Mouse (Mus musculus) heart, adult 2 months (tissue): ENCODE data around the gene 9930104L06Rik. TPM values are rescaled to one million over a fixed set of nuclear protein-coding genes. Genes with fewer than 3 reads are reported as not detected.

Experiments
- DNase-seq, 2 experiments: peaks; one replicate each; pipeline ENCODE4 v3.0.0; 2021
- H3K27ac ChIP-seq: fragments of 200-600 bp; 2 replicates; pipeline ENCODE4 v1.8.1; 2022
- H3K27me3 ChIP-seq: fragments of 200-500 bp; 2 replicates; pipeline ENCODE4 v1.6.1; 2012; ENCODE audit warnings: mild to moderate bottlenecking, low read length, inconsistent platforms, mixed read lengths; ENCODE audit not compliant: control insufficient read depth, insufficient read depth
- H3K36me3 ChIP-seq: fragments of 200-500 bp; 2 replicates; pipeline ENCODE4 v1.6.1; 2012; ENCODE audit warnings: low read length, inconsistent platforms; ENCODE audit not compliant: control insufficient read depth, insufficient read depth
- H3K4me1 ChIP-seq: fragments of 200-500 bp; 2 replicates; pipeline ENCODE4 v1.6.1; 2011; ENCODE audit warnings: low read length; ENCODE audit not compliant: control insufficient read depth, insufficient read depth
- H3K4me3 ChIP-seq: fragments of 200-600 bp; 2 replicates; pipeline ENCODE4 v1.8.1; 2022
- H3K79me2 ChIP-seq: fragments of 200-500 bp; replicated peaks from 2 replicates; pipeline ENCODE4 v1.6.1; 2012; ENCODE audit warnings: mild to moderate bottlenecking, inconsistent platforms, low read length, moderate library complexity, mixed read lengths; ENCODE audit not compliant: control insufficient read depth, insufficient read depth
- H3K9ac ChIP-seq: fragments of 200-500 bp; 2 replicates; pipeline ENCODE4 v1.6.1; 2012; ENCODE audit warnings: low read depth, mild to moderate bottlenecking, control low read depth, inconsistent platforms, low read length, mixed read lengths
- CTCF ChIP-seq: fragments of 200-600 bp; IDR thresholded peaks from 2 replicates; pipeline ENCODE4 v1.8.1; 2022; ENCODE audit warnings: antibody characterized with exemption, mild to moderate bottlenecking, moderate library complexity
- EP300 ChIP-seq: fragments of 200-500 bp; IDR thresholded peaks from 2 replicates; pipeline ENCODE4 v1.6.1; 2011; ENCODE audit warnings: low read depth, low read length, control low read depth; ENCODE audit not compliant: insufficient read depth
- POLR2A ChIP-seq: fragments of 200-500 bp; IDR thresholded peaks from 2 replicates; pipeline ENCODE4 v1.6.1; 2011; ENCODE audit warnings: mild to moderate bottlenecking, low read depth, low read length, control low read depth; ENCODE audit not compliant: insufficient read depth
- WGBS: fragments of 180-500 bp; shearing (Covaris S2); methylation state at CpG from one replicate; pipeline ENCODE4 v1.1.7; 2018; 5-methylcytosine and 5-hydroxymethylcytosine counted together
- intact Hi-C: fragments of 180-260 bp; cut with DNase I; formaldehyde crosslinking; loops from one replicate; pipeline ENCODE4 v1.15.1; 2025
- long read RNA-seq: library from polyadenylated mRNA; stranded (forward); transcript quantifications from one replicate; pipeline ENCODE4 v2.0.0, GENCODE M21; 2021
- polyA plus RNA-seq: library from polyadenylated mRNA; depleted of rRNA; stranded (reverse); fragments of >200 nt; gene quantifications from 2 replicates; pipeline ENCODE4 v1.2.3, GENCODE M21; 2012; rRNA removed
- total RNA-seq, 2 experiments: library from RNA; stranded (reverse); gene quantifications; 2 replicates each; pipeline ENCODE4 v1.2.3; 2021

The 9930104L06Rik gene
- total RNA-seq: 1 to 10 TPM; 6.1 to 8.4 TPM
- 5.9 and 7.5 TPM in 2 replicates for polyA plus RNA-seq
- long read RNA-seq, partial matches to known transcripts: 0 of 1 reads
- long read RNA-seq, other reads (novel, unspliced or antisense): 0 of 1 reads

DNA sequence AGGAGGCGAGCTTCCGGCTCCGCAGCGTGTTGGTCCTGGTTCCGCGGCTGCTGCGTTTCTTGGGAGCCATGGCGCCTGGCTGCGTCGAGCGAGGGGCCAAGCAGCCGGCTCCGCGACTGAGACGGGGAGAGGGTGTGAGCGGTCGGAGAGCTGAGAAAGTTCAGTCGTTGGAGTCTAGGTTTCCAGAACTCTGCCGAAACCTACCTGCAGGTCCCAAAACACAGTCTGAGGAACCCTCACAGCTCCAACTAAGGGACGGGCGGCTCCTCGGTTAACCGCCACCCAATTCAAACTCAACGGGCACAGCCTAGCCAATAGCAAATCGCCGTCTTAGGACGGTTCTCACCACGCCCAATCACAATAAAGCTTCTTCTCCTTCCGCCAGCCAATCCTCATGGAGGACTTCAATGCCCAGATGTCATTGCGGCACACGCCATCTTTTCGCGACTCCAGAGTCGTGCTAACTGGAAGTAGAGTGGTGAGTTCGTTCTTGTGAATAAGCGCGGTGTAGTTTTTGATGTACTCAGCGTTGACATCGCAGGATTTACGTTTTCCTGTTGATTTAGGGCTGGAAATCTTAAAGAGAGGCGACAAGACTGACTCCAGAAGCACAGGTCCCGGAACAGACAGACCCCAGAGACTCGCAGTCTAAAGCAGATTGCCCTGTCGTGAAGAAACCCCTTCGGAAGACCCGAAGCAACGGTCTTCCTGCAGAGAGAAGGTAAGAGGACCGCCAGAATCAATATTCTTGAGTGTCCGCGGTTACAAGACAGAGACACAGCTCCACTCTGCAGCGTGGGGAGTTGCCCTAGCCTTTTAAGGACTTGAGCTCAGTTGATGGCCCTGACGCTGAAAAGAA lies at the start of gene 9930104L06Rik:
9930104L06Rik (plus strand) TSS at position 436 of the 859 bp plus-strand sequence.
- Histone ChIP-seq H3K4me3 (peak within 1 kb of the TSS; percentile 92), H3K9ac (peak within 1 kb of the TSS; percentile 56), H3K79me2 (no peaks in the 10 kb centered on the region), H3K4me1 (no peaks in the 10 kb centered on the region), H3K27ac (peak within 1 kb of the TSS; percentile 70), H3K36me3 (no peaks in the 10 kb centered on the region; the same call in 1 of the 2 replicates), H3K27me3 (no peaks in the 10 kb centered on the region)
- TF ChIP-seq EP300 (0 out of 2 replicates have a peak, but pooled peaks have one; percentile 33), POLR2A (peak; percentile 86), CTCF (0 out of 2 replicates have a peak, but pooled peaks have one; percentile 4)
- WGBS: under 1% methylated on average over 52 of the region's 52 CpGs
- intact Hi-C loops: loop anchor here (2.0 to 5.0 kb wide), 3 partner anchors 85 to 135 kb away; partner anchors contain the start of genes 1110065P20Rik, Mtf1, Snip1 and Yrdc
- peak; percentile 95 for DNase-seq

DNA sequence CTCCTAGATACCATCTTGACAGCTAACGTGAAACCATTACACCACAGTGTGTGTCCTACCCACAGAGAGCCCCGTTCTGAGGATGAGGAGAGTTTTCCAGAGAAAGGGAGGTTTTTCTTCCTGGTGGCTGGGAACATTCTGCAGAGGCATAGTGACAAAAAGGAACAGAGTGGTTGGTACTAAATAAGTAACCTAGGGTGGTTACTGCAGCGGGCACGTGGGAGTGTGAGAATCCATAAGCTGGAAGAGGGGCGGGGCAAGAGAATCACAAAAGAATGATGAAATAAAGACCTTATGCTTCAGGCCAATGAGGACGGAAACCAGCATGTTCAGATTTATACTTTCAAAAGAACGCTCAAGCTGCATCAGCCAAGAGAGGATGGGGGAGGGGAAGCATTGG lies 48.1 kb upstream of the 9930104L06Rik start:
- DNase-seq: no peak
- H3K27me3 ChIP-seq: peaks cover 8% of the 10 kb centered on the region
- TF ChIP-seq EP300 (no peak), CTCF (no peak), POLR2A (no peak)

DNA sequence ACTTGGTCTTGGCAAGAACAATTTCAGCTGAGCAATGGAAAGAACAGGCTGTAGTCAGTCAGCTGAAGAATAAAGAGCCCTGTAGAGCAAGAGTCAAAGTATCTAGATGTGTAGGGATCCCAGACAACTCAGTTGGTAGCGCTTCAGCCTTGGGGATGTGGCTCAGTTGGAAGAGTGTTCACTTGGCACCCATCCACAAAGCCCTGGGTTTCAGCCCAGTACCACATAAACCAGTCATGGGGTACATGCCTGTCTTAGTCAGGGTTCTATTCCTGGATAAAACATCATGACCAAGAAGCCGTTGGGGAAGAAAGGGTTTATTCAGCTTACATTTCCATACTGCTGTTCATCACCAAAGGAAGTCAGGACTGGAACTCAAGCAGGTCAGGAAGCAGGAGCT lies 46.9 kb upstream of the 9930104L06Rik start:
- DNase-seq: no peak
- H3K4me3 ChIP-seq: no peak overlapping the region
- no peak overlapping the region for H3K9ac ChIP-seq
- intact Hi-C loops: no loop called here
- no peaks in the 10 kb centered on the region for H3K36me3 ChIP-seq
- TF ChIP-seq EP300 (no peak), POLR2A (no peak), CTCF (no peak)
- peaks cover 14% of the 10 kb centered on the region for H3K27me3 ChIP-seq
- WGBS: 79% methylated on average over 2 of the region's 2 CpGs
- no peak overlapping the region for H3K27ac ChIP-seq
- H3K79me2 ChIP-seq: no peaks in the 10 kb centered on the region
- no peaks in the 10 kb centered on the region for H3K4me1 ChIP-seq

More for the DNA sequence above, 48.1 kb upstream of the 9930104L06Rik start:
- Histone ChIP-seq H3K4me3 (no peak overlapping the region), H3K27ac (no peak overlapping the region), H3K36me3 (no peaks in the 10 kb centered on the region), H3K4me1 (no peaks in the 10 kb centered on the region), H3K9ac (no peak overlapping the region), H3K79me2 (no peaks in the 10 kb centered on the region)
- 61% methylated on average over 7 of the region's 7 CpGs for WGBS
- intact Hi-C loops: no loop called here

DNA sequence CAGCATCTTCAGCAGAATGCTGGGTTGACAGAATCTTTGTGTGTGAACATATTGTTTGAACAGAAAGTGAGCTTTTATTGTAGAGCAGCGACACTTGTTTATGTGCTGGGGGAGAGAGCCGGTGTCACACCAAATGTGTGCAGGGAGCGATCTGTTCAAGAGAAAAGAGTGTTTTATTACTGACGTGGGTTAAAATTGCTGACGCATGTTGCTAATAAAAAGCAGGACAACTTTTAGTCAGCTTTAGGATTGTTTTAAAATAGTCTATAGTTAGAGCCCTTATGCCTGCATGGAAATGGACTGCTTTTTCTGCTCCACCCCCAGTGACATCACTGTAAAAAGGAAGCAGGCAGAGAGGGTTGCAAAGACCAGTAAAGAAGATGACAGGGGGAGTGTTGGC lies 46.0 kb upstream of the 9930104L06Rik start:
- Histone ChIP-seq H3K9ac (no peak overlapping the region), H3K79me2 (no peaks in the 10 kb centered on the region), H3K4me3 (no peak overlapping the region), H3K27ac (no peak overlapping the region), H3K27me3 (peaks cover 15% of the 10 kb centered on the region), H3K4me1 (no peaks in the 10 kb centered on the region), H3K36me3 (no peaks in the 10 kb centered on the region)
- 79% methylated on average over 5 of the region's 5 CpGs for WGBS
- TF ChIP-seq CTCF (no peak), POLR2A (no peak), EP300 (no peak)
- intact Hi-C loops: no loop called here
- no peak for DNase-seq

DNA sequence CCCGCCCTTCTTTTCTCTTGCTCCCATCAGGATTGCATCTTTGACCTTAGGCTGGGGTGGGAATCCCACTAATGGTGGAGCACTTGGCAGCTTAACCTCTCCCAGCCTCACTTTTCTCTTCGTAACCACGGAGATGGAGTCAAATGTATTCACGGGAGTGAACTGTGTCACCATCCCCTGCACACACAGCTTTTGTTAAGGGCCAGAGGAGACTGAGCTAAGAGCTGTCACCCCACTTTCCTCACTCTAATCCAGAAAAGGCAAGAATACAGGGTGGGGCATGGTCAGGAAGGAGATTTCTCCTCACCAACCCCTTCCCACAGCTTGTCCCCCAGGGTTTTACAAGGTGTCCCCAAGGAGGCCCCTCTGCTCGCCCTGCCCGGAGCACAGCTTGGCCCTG lies 43.1 kb upstream of the 9930104L06Rik start:
- no peak overlapping the region for H3K9ac ChIP-seq
- intact Hi-C loops: no loop called here
- no peak overlapping the region for H3K4me3 ChIP-seq
- no peak overlapping the region for H3K27ac ChIP-seq
- TF ChIP-seq EP300 (no peak), CTCF (no peak), POLR2A (no peak)
- no peak for DNase-seq
- H3K79me2 ChIP-seq: no peaks in the 10 kb centered on the region
- H3K4me1 ChIP-seq: no peaks in the 10 kb centered on the region
- 32% methylated on average over 6 of the region's 6 CpGs for WGBS
- H3K27me3 ChIP-seq: peaks cover 14% of the 10 kb centered on the region
- H3K36me3 ChIP-seq: no peaks in the 10 kb centered on the region
